Comparison of ENCODE assay signal across 8 mouse cellular contexts in the genomic region with DNA sequence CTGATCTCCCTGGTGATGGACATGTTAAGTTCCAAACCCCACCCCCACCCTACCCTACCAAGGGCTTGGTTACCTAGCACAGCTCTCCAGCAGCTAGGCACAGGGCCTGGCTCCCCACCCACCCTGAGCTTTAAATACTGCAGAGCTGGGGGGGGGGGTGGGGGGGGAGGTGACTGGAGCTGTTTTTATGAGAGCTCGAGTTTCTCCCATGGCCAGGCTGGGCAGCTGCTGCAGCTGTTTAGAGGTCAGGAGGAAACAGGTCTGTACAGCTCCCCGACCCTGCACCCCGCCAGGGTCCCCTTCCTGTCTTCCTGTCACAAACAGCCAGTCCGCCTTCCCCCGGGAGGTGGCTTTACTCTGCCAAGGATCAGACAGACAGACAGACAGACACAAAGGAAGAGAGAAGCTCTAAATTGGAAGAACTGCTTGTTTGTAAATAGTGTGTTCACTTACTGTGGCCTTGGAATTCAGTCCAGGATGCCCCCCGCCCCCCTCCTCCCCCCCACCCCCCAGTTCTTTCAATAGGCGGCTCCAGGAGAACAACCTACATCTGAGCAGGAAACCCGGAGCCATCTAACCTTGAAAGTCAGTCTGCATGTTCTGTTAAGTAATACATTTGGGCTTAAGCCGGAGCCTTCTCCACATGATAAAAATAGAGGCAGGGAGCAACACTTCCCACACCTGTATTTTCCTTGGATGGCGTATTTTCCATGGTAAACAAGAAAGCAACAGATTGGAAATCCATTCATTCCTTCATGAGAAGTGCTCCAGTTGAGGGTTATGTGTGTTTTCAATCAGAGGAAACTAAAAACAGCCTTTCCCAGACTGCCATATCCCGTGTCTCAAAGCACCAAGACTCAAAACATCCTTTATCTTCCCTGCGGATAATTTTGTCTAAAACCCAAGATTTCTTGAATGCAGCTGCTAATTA.
DNase-seq lines count a peak whose midpoint lies in the region; ATAC-seq and TF ChIP-seq lines count a peak whose summit lies in the region.
"Had no signal": no experiment of that assay in that cellular context is flagged by ENCODE, and none has a peak within 500 bp of the region (broad histone marks: within the 10 kb centered on the region; RNA-seq: fewer than 3 reads in every experiment).

No protein-coding gene starts in this region.

- H3K27ac ChIP-seq in ES-Bruce4 (ENCODE audit: insufficient read depth, low read length): peak overlapping the region; percentile 38; the same call in 1 of the 2 replicates
- peak overlapping the region; percentile 79 for H3K27ac ChIP-seq in heart, embryonic 10.5 days
- H3K27ac ChIP-seq in liver, embryonic 11.5 days (ENCODE audit: low read depth, low read length): peak overlapping the region; percentile 34; the same call in 1 of the 2 replicates
- H3K27ac ChIP-seq: liver, embryonic 14.5 days had no signal

- no peaks in the 10 kb centered on the region for H3K36me3 ChIP-seq in ES-Bruce4 (ENCODE audit: control insufficient read depth, insufficient read depth, low read length, poor library complexity, severe bottlenecking)
- no peaks in the 10 kb centered on the region for H3K36me3 ChIP-seq in heart, embryonic 10.5 days
- no peaks in the 10 kb centered on the region for H3K36me3 ChIP-seq in liver, embryonic 11.5 days (ENCODE audit: control insufficient read depth, insufficient read depth, low read length)

- TF ChIP-seq CTCF in ES-Bruce4 (IDR thresholded peaks at IDR 0.05; ENCODE audit: low read depth, low read length): no peak

- peak; percentile 29; the same call in 1 of the 2 replicates for ATAC-seq in liver, embryonic 11.5 days (replicated peaks; ENCODE audit: low FRiP score)

- 32% methylated on average over 11 of the region's 12 CpGs for WGBS in heart, embryonic 10.5 days
- 31% methylated on average over 12 of the region's 12 CpGs for WGBS in liver, embryonic 11.5 days

- H3K9ac ChIP-seq in ES-Bruce4 (ENCODE audit: low read depth, poor library complexity, severe bottlenecking): no peak overlapping the region
- H3K9ac ChIP-seq in liver, embryonic 11.5 days (ENCODE audit: low read depth, low read length): no peak overlapping the region
- H3K9ac ChIP-seq: liver, embryonic 14.5 days had no signal

- DNase-seq in adrenal gland, postnatal 14 days: peak; percentile 64
- no peak for DNase-seq in heart, embryonic 10.5 days (ENCODE audit: low spot score)
- DNase-seq in liver, embryonic 11.5 days (ENCODE audit: low spot score): no peak
- DNase-seq in left cerebral cortex, postnatal 36 days (ENCODE audit: low spot score in 2 of 2): no peak
- DNase-seq in right cerebral cortex, postnatal 36 days (ENCODE audit: low spot score in 2 of 2): no peak
- DNase-seq in cerebellum, postnatal 14 days: no peak

- TF ChIP-seq EP300 in ES-Bruce4 (IDR thresholded peaks at IDR 0.05; ENCODE audit: insufficient read depth, low read depth, low read length): 0 out of 2 replicates have a peak, but pooled peaks have one; percentile 15

- peaks cover 2% of the 10 kb centered on the region for H3K4me1 ChIP-seq in ES-Bruce4 (ENCODE audit: control insufficient read depth, insufficient read depth, low read length)
- peaks cover 26% of the 10 kb centered on the region for H3K4me1 ChIP-seq in heart, embryonic 10.5 days
- H3K4me1 ChIP-seq in liver, embryonic 11.5 days (replicated peaks; ENCODE audit: control insufficient read depth, insufficient read depth, low read length): peaks cover 9% of the 10 kb centered on the region; the same call in 1 of the 2 replicates

- H3K9me3 ChIP-seq in ES-Bruce4 (replicated peaks; ENCODE audit: control insufficient read depth, insufficient read depth, low read length, poor library complexity, severe bottlenecking): no peaks in the 10 kb centered on the region
- no peaks in the 10 kb centered on the region for H3K9me3 ChIP-seq in heart, embryonic 10.5 days
- H3K9me3 ChIP-seq in liver, embryonic 11.5 days (ENCODE audit: control insufficient read depth, low read length): no peaks in the 10 kb centered on the region

- TF ChIP-seq POLR2A in ES-Bruce4 (IDR thresholded peaks at IDR 0.05; ENCODE audit: insufficient read depth, low read length): no peak

- no peaks in the 10 kb centered on the region for H3K27me3 ChIP-seq in ES-Bruce4 (ENCODE audit: control insufficient read depth, insufficient read depth, low read length, poor library complexity, severe bottlenecking)
- H3K27me3 ChIP-seq in heart, embryonic 10.5 days (ENCODE audit: insufficient read depth, poor library complexity, severe bottlenecking): no peaks in the 10 kb centered on the region
- H3K27me3 ChIP-seq in liver, embryonic 11.5 days (replicated peaks; ENCODE audit: control insufficient read depth, insufficient read depth, low read length): no peaks in the 10 kb centered on the region

- no peak overlapping the region for H3K4me3 ChIP-seq in ES-Bruce4 (ENCODE audit: low read depth, low read length)
- H3K4me3 ChIP-seq in heart, embryonic 10.5 days: peak overlapping the region; percentile 29; the same call in 1 of the 2 replicates
- no peak overlapping the region for H3K4me3 ChIP-seq in liver, embryonic 11.5 days (ENCODE audit: low read depth, low read length)

- intact Hi-C loops in left cerebral cortex, postnatal 36 days (cut with DNase I): no loop called here

- no peak overlapping the region for H3K4me2 ChIP-seq in liver, embryonic 11.5 days
